Mouse (Mus musculus) mature B cell (primary cell): ENCODE data around the gene Dkc1.
"Not testable (repeated sequence)": the region's sequence is repeated elsewhere in the genome, so short reads cannot be mapped to it uniquely, and the experiment has no call there.

Source experiments
- in situ Hi-C: fragments of 300-500 bp; cut with MboI; formaldehyde crosslinking; loops from 2 replicates; pipeline ENCODE4 v1.14.3; 2019

Gene Dkc1

DNA sequence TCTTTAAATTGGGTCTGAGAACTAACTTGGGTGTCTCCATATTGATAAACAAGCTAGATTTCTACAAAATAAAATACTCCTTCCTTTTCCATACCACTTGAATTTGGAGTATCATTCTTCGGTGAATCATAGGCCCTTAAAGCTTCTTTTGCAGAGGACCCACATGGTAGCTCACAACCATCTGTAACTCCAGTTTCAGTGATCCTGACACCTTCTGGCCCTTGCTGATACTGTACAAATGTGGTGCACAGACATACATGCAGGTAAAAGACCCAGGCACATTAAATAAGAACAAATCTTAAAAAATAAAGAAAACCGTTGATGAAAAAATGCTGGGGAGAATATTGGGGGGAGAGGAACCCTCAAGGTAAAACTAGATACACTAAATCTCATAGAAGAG is 42.5 kb downstream of the Dkc1 start:
- in situ Hi-C loops: no loop called here

DNA sequence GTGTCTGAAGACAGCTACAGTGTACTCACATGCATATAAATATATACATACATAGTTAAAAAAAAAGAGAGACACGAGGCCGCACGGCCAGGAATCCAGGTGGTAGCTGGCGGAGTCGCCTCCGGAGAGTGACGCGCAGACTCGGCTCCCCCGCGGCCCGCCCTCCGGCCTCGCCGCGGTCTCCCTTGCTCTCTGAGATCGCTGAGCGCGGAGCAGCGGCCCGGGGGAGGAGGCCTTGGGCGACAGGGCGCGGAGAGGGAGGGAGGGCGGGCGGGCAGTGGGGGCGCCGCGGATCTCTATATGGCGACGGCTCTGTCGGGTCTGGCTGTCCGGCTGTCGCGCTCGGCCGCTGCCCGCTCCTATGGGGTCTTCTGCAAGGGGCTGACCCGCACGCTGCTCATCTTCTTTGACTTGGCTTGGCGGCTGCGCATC is 47.5 kb downstream of the Dkc1 start:
- in situ Hi-C loops: not testable (repeated sequence)

DNA sequence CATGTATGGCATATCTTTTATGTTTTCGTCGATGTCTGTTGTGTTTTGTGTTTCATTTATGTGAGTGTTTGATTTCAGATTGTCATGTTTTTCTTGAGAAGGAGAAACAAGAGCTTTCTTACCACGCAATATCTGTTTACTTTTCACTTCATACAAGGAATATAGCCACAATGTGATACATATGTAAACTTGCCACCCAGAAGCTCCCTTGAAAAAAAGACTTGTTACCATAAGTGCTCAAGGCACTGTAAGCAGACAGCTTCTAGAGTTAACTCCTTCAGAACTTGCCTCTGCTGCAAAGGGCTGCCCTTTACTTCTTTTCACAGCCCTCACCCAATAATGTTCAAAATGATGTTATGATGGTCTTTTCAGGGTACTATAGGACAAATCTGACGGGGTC is 52.8 kb downstream of the Dkc1 start:
- in situ Hi-C loops: no loop called here

DNA sequence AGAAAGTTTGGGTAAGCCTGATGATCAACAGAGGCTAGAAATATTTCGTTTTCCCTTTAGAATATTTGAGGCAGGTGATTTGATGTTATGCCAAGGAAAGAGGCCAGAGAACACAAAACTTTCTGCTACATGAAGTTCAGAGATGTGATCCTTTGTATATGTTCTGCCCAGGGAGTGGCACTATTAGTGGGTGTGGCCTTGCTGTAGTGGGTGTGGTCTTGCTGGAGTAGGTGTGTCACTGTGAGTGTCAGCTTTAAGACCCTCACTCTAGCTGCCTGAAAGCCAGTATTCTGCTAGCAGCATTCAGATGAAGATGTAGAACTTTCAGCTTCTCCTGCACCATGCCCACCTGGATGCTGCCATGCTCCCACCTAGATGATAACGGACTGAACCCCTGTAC is 54.6 kb downstream of the Dkc1 start:
- in situ Hi-C loops: no loop called here

DNA sequence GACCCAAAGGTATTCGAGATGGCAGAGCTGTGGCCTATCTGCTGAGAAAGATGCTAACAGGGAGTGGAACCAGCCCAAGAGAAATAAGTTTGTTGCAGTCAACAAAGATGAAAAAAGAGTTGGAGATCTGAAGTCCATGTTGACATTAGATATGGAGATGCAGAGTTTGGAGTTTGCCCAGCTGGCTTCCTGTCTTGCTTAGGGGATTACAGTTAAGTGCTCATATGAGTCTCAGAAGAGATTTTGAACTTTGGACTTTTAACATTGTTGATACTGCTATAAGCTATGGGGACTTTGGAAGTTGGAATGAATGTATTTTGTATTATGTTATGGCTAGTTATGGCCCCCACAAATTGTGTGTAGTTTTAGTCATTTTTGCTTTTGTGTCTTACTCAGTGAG is 56.6 kb downstream of the Dkc1 start:
- in situ Hi-C loops: no loop called here

DNA sequence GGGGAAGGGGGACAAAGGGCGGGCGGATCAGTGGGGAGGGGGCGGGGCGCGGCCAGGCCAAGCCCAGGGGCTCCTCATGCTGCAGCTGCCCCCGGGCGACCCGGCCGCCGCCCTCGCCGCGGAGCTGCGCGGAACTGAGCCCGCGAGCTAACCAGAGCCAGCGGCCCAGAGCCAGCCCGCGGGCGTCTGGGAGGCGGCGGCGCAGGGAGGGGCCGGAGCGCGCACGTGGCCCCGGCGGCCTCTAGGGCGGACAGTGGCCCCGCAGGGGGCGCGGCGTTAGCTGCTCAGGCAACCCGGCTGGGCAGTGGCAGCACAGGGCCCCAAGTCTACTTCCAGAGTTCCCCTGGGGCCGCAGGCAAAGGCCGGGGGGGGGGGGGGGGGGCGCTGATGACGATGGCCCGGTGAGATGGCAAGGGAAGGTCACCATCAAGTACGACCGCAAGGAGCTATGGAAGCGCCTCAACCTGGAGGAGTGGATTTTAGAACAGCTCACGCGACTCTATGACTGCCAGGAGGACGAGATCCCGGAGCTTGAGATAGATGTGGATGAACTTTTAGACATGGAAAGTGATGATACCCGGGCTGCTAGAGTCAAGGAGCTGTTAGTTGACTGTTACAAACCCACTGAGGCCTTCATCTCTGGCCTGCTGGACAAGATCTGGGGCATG is 60.1 kb downstream of the Dkc1 start:
- in situ Hi-C loops: no loop called here
